Mouse (Mus musculus) common myeloid progenitor, adult 5-6 weeks (primary cell): ENCODE results near the gene Gng10. TPM values are rescaled to one million over a fixed set of nuclear protein-coding genes. Genes with fewer than 3 reads are reported as not detected.

ENCODE experiments used
- total RNA-seq: library from RNA; stranded (forward); fragments of 200-1000, 187-1606 nt; gene quantifications from 2 replicates; pipeline ENCODE4 v1.2.3, GENCODE M21; 2017

The Gng10 gene
- total RNA-seq, 1 experiment from 2014 or later = 114 TPM

Other genes with a start within 250 kb of the Gng10 start
- gene Olfr267, start 247.4 kb upstream of the Gng10 start, total RNA-seq = not detected in 2 replicates
- gene Ecpas, start 122.3 kb upstream of the Gng10 start, total RNA-seq = 101 and 104 TPM in 2 replicates
- gene Zkscan16, start 91.5 kb upstream of the Gng10 start, total RNA-seq = not detected in 2 replicates
- gene Ptgr1, start 48.0 kb upstream of the Gng10 start, total RNA-seq = 9.4 and 11.6 TPM in 2 replicates
- 12.0 and 17.1 TPM in 2 replicates for gene Dnajc25, start 40.0 kb upstream of the Gng10 start, total RNA-seq
- gene Gm20503, start 31.9 kb upstream of the Gng10 start, total RNA-seq = not detected in 2 replicates
- not detected in 2 replicates for gene AI481877, start 103.9 kb downstream of the Gng10 start, total RNA-seq
- gene Ugcg, start 154.2 kb downstream of the Gng10 start, total RNA-seq = 107 and 108 TPM in 2 replicates